Mouse (Mus musculus) kidney, adult 9 months (tissue): ENCODE measurements around the gene Prmt7.

Experiments used
- DNase-seq: peaks from one replicate; pipeline ENCODE4 v3.0.0; 2022

The Prmt7 gene

DNA sequence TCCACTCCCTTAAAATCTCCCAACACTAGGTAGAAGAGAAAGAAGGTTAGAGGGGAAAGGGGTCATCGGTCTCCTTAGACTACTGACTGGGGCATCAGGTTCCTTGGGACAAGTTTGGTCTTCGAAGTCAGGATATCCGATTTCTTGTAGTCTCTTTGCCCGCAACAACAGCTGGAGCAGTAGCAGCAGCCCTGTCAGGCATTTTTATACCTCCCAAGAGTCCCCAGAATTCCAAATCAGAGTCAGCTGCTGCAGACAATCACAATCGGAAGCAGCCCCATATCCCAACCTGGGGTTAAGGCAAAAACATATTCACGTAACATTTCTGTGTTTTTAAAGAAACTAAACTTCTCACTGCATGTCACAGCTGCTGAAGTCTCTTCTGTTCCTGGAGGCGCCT is 20.8 kb downstream of the Prmt7 start:
- no peak for DNase-seq

DNA sequence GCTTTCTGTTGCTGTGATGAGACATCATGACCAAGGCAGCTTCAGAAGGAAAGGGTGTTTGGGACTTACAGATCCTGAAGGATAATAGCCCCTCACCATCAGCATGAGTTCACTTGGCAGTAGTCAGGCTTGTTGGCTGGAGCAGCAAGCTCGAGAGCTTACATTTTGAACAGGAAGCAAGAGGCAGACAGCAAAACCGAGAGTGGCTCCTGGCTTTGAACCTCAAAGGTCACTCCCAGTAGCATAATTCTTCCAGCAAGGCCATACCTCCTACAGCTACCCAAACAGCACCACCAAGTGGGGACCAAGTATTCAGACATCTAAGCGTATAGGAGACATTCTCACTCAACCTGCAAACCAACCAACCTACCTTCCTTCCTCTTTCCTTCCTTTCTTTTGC is 22.0 kb downstream of the Prmt7 start:
- no peak for DNase-seq

DNA sequence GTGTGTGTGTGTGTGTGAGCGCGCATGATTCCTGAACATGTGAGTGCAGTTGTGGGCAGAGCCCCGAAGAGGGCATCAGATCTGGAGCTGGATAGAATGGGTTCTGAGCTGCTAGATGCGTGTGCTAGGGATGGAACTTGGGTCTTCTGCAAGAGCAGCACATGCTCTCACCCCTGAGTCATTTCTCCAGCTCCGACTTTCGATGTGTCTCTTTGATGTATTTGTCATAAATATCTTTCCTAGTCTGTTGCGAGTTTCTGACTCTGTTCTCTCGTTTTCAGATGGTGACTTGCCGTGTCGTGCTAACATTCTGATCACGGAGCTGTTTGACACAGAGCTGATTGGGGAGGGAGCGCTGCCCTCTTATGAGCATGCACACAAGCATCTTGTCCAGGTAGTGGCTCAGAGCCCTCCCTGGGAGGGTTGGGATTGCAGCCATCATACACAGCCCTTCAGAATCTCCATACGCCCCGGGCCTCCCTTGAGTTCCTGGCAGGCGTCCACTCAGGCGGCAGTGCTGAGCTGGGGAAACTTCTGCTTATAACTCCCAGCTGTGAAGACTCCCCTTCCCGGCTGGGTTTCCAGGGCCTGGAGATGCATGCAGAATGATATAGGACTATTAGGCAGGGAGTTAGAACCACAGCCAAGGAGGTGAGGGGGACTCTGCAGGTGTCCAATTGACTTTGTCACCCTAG is 24.0 kb downstream of the Prmt7 start:
- no peak for DNase-seq

DNA sequence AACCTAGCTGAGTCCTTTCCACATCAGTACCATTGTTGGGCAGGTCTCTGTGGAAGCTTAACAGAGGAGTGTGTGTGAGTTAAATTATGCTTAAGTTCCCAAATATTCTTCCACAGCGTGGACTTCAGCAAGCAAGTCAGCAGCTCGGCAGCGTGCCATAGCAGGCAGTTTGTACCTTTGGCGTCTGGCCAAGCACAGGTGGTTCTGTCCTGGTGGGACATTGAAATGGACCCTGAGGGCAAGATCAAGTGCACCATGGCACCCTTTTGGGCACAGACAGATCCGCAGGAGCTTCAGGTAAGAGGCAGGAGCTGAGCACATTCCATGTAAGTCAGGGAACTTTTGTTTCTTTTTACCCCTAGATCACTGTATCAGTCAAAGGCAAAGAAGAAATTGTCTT is 26.4 kb downstream of the Prmt7 start:
- peak; percentile 87 for DNase-seq

DNA sequence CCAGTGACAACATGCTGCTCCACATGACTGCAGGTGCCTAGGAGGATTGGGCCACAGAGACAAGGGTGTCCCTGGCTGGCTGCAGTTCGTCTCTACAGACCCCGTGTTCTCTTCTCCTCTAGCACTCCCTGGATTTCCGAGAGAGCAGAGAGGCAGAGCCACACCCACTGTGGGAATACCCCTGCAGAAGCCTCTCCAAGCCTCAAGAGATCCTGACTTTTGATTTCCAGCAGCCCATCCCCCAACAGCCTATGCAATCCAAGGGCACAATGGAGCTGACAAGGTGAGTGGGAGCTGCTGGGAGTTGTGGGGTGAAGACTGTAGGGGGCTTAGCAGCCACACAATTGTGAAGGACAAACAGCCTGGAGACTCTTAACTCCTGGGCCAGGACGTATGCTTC is 39.5 kb downstream of the Prmt7 start:
- DNase-seq = no peak

DNA sequence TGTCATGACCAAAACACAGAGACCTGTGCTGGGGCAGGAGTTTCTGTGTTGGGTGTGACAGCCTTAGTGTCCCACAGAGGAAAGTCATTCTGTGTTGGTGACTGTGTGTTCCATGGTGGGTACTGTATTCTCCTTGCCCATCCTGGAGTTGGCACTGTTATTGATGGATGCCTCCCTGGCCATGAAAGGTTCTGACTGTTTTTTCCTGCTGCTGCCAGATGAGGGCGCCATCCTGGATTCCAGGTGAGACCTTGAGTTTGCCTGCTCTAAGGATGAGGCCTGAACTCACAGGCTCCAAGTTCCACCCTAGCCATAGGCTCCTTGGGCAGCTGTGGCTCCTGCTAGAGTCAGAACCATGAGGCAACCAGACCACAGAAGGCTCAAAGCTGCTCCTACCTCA is 47.4 kb downstream of the Prmt7 start:
- peak; percentile 11 for DNase-seq

DNA sequence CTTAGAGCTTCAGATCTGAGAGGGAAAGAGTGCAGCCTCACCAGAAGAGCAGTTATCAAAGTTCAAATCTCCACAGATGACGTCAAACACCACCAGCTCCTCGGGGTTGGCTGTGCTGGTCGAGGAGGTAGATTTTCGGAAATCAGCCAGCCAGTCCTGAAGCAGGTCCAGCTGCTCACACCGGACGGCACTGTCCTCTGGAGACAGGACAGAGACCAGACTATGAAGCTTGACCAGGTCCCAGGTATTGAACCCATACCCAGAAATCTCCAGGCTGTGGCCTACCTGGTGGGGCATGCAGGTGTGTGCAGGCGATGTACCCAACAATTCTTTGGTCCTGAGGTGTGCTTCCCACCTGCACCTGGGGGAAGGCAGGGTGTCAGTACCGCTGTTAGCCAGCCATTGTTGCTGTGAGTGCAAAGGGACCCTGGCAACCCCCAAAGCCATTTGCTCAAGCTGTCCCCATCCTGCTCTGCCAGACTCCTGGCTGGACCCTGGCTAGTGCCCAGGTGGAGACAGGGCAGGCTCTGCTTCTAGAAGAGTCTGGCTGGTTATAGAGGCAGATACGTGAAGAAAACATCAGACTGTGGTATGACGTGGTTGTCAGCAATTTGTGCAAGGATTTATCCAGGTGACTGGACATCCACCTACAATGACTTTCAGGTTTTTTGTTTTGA is 49.0 kb downstream of the Prmt7 start:
- no peak for DNase-seq

DNA sequence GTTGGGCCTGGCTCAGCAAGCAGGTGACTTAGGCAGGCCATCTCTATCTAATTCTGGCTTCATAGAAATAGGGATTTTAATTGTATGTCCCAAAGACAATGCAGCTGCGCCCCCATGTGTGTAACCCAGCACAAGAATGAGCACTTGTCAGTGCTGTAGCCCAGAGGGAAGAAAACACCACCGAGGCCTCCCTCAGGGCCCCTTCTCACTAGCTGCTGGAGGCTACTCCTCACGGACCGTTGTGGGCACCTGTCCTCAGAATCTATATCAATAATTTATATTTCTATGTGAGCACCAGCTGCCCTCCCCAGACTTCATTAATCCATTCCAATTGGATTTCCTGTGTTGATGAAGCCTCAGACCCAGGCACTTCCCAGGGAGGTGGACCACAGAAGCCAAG is 50.2 kb downstream of the Prmt7 start:
- no peak for DNase-seq

DNA sequence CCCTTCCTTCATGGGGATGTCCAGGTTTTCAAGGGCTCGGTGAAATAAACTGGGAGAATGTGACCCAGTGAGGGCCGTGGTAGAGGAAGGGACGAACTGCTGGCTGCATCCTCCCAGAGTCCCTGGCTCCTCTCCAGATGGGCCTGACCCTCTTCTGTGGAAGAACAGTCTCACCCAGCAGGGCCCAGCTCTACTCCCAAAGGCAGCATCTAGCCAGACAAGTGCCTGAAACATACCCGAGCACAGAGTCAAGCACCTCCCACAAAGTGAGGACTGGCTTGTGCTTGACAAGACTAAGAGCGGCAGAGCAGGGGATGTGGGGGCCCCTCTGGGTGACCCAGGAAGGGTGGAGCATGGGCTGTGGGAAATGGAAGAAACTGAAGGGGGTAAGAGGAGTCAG is 51.6 kb downstream of the Prmt7 start:
- DNase-seq = no peak

DNA sequence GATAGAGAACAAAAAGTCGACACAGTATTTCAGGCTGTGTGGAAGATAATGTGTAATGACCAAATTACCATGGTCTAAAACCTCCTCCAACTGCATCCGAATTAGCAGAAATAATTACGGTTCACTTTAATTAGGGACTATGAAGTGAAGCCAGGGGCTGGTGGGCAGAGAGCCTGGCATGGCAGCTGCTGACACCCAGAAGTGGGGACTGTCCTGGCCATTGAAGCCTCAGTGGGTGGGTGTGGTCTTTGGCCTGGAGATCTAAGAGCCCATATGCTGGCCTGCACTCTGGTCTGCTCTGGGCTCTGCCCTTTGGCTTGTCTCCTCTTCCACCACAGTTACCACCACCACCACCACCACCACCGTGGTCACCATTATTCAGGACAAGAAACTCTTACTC is 53.2 kb downstream of the Prmt7 start:
- DNase-seq = no peak

DNA sequence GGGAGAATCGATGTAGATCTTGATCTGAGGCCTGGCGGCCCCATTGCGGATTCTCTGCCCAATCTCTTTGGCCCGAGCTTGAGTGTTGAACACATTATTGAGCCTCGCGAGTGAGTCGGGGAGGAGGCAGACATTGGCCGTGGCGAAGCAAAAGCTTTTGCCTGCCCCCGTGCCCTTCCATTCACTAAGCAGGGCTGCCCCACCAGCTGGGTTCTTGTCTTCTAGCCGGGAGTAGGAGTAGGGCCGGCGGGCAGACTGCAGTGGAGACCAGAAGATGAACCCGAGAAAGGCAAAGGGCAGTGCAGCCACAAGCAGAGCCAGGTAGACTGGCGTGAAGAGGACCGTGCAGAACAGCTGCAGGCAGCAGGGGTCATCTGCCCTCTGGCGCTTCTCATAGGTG is 54.7 kb downstream of the Prmt7 start:
- no peak for DNase-seq

DNA sequence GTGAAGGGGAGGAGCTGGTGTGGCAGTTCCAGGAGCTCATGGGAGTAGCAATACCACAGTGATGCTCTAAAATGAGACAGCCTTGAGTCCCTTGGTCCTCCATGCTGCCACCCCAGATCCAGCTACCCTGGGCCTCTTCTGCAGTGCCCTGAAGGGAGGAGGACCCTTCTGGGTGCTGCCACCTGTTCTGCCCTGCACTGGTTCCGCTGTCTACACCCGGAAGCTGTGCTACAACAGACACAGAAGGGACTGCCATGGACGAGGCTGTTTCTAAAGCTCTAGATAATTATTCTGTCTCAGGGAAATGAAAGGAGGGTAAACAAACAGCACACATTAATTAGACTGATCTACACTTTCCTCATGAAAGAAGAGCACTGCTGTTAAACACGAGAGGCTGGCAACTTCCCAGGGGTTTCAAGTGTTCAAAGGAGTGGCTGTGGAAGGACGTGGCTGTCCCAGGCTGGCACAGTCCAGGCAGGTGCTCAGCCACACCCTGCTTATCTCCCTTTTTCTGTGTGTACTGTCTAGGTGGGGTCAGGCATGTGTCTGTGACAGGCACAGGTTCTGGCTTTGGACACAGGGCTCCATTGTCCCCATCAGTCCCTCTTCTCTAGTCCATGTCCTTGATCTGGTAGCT is 58.1 kb downstream of the Prmt7 start:
- DNase-seq = no peak

DNA sequence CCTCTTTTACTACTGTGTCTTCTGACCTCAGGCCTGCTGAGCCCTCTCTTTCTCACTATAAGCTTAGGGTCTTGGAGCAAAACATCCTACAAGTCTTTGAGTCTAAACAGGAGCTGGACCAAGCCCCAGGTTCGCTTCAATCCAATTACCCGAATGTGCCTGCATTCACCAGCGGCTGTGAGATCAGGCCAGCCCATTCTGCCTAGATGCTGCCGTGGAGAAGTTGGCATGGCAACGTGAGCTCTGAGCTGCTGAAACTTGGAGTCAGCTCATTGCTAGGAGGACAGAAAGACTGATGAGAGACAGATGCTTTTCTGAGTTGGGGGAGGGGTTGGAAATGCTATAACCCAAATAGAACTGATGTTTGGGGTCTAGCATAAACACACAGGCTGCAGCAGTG is 60.1 kb downstream of the Prmt7 start:
- DNase-seq = no peak

DNA sequence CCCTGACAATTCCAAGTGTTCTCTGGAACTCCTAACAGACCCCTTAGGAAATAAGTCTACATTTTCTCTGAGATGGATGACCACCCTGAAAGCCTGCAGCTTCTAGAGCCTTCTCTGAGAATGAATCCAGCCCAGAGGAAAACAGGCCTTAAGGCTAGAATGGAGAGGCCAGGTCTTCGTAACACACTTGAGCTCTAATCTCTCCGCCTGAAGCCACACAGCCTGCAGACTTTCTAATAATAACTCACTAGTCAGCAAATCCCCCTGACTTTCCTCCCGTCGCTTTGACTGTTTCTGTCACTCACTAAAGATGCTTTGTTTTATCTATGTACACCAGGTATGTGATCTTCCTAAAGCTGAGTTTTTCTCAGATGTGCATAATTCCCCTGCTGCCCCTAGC is 60.6 kb downstream of the Prmt7 start:
- DNase-seq = no peak

DNA sequence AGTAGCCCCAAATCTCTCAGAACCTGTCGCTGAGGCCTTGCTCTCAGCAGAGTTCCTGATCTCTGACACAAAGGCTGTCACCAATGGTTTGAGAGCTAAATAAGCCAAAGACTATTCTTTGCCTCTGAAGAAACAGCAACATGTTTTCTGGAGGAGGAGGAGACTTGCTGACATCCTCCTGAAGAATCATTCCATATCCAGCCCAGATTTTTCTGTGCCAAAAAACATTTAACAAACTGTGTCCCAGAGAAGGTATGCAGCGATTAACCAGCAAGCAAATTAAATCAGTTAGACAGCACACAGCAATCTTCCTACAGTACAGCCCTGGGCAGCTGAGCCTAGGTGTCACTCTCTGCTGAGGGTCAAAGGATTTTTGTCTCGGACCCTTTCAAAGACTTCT is 62.7 kb downstream of the Prmt7 start:
- DNase-seq = no peak

DNA sequence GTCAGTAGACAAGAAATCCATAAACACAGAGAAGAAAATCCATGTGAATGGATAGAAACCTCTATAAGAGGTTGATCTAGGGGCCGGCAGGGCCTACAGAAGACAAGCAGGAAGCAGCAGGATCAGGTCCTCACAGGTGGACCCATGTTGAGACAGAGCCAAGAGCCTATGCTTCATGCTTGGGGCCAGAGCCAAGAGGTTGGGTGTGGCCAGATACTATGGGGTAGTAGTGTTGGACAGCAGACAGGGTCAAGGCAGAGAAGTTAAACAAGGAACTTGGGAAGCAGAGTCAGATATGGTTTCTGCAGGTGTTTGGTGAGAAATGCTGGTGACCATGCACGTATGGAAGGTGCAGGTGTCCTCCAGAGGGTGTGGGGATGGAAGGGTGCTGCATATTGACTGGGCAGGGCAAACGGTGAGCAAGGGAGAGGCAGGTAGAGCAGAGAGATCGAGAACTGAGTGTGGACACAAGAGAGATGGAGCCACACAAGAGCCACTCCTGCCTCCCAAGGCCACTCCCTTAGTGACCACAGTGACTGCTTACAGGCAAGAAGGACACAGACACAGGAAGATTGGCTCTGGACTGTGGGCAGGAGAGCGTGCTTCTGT is 66.1 kb downstream of the Prmt7 start:
- no peak for DNase-seq

DNA sequence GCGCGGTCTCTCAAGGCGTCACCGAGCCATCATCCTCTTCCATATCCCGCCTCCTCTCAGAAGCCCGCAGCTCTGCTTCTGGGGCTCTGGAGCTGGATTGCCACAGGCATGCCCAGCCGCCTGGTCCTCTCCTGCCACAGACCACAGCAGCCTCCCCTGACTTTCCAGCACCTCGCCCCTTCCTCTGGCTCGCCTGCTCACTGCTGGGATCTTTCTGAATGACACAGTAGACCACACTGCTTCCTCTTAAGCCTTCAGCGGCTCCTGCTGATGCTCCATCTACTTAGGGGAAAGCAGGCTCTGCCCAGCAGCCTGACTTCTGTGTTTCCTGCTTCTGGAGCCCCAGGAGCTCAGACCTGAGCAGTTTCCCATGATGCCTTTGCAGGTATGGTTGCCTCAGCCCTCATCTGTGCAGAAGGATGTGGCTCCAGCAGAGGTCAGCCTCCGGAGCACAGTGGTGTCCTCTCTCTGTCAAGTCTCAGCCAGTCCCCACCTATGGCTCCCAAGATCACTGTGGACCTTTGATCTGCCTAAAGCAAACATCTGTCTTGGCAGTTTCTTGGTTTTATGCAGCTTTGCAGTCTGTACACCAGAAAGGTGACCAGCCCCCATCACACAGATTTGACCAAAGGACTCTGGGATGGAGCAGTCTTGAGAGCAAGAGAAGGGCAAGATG is 67.8 kb downstream of the Prmt7 start:
- no peak for DNase-seq

DNA sequence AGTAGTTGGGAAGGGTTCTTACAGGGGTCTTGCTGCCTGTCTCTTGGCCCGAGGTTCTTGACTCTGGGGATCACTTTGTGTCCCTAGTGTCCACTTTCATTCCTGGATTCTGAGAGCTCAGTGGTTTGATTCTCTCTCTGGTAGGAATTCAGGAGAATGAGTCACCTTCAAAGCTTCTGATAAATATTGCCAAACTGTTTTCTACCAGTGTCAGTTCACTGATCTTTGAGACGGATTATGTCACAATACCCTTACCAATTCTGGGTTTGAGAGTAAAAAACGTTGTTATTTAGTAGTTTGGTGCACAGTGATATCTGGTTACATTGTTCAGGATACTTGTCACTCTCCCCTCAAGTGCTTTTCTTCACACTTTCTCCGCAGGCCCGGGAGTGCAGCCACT is 69.4 kb downstream of the Prmt7 start:
- DNase-seq = no peak

DNA sequence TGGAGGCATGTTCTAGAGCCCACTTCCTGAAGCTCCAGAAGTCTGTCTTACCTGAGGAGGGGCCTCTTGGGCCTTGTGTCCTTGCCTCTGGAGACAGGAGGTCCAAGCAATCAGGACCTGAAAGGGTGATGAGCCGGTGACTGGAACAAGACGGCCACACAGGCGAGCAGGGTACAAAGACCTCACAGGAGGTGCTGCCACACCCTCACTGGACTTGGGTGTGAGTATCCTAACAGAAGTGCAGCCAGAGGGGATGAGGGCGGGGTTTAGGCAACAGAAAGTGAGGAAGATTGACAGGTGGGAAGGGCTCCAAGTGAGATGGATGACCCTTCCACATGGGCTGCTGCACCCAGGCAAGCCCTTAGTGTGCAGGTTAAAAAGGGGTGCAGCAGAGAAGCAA is 70.1 kb downstream of the Prmt7 start:
- DNase-seq = no peak

DNA sequence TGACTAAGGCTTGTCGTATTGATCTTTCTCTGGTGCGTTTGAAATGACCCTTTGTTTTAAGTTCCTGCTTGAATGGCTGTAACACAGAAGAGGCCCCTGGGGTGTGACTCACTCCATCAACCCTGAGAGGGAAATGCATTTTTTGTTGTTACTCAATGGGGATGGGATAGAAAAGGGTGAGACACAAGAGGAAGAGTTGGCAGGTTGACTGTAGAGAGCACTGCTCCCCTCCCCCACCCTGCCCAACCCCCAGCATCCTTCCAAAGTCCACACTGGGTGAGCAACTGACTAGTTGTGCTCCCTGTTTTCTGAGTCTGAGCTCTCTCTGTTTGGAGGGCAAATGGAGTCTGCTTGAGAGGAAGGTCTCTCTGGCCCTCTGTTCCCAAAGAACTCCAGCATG is 76.7 kb downstream of the Prmt7 start:
- no peak for DNase-seq

DNA sequence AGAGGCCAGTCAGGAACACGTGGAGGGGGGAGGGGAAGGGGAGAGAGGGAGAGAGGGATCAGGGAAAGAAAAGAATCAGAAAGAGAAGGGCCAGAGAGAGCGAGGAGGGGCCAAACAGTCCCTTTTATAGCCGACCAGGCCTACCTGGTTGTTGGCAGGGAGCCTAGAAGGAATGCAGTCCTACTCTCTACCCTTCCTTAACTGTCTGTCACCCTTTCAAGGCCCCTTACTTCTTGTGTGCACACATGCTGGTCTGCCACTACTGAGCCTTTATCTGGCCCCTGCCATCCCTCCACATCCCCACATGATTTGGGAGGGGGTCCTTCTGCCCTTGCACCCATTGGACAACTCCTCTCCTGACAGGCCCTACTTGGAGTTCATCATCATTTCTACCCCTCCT is 78.0 kb downstream of the Prmt7 start:
- DNase-seq = no peak

DNA sequence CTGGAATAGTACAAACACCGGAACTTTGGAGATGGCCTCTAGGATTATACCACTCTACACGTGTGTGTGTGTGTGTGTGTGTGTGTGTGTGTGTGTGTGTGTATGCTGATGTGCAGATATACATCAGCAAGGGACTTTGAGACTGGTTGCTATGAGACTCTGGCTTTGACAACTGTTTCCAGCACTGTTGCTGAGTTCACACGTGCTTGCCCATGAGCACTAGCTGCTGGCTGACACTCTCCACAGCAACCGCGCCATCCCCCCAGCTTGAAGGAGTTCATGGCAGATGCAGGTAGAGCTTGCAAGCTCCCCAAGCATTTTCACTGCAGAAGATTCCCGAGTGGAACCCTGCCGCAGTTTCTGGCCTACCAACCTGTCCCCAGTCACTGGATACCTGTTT is 78.7 kb downstream of the Prmt7 start:
- DNase-seq = no peak
